Mouse (Mus musculus) stomach, postnatal 0 days (tissue): Measurements from ENCODE around the gene Serping1.

Source experiments
- CTCF ChIP-seq: IDR thresholded peaks from 2 replicates; pipeline ENCODE4 v1.5.1; 2016; ENCODE audit warnings: antibody characterized with exemption, low read depth, mild to moderate bottlenecking, moderate library complexity
- EP300 ChIP-seq: optimal IDR thresholded peaks from 2 replicates; pipeline ENCODE3; 2016; ENCODE audit warnings: antibody characterized with exemption

DNA sequence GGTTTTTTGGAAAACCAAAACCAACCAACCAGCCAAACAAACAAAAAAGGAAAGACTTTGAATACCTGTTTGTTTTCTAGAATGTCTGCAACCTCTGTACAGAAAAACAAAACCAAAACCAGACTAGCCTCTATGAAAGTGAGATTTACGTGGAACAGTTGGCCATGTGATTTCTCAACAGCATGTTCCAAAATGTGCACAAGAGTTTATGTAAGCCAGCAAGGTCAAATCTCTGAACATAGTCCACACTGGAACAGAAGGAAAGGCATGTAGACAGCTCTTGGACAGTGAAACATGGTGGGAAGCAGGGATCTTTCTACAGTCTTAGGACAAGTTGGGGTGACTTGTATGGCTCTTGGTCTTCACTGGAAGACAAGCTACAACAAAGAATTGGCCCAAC lies 13.4 kb downstream of the Serping1 start:
- TF ChIP-seq CTCF (no peak), EP300 (no peak)
